Mouse (Mus musculus) thymus, adult 2 months (tissue): ENCODE measurements around the gene Cd300lf.

Experiments
- CTCF ChIP-seq: fragments of 200-500 bp; IDR thresholded peaks from 2 replicates; pipeline ENCODE4 v1.5.1; 2012; ENCODE audit warnings: mild to moderate bottlenecking, control low read depth, low read length, moderate library complexity, borderline replicate concordance; ENCODE audit not compliant: control insufficient read depth, poor library complexity, insufficient read depth; ENCODE audit errors: extremely low read depth
- POLR2A ChIP-seq: fragments of 200-500 bp; IDR thresholded peaks from 2 replicates; pipeline ENCODE4 v1.6.1; 2012; ENCODE audit warnings: mild to moderate bottlenecking, low read length, control low read depth, moderate library complexity; ENCODE audit not compliant: control insufficient read depth, poor library complexity, insufficient read depth; ENCODE audit errors: extremely low read depth

GRCm38 (mm10) chr11:115092140-115092539, 41.7 kb downstream of the Cd300lf start:
- no peak for TF ChIP-seq POLR2A
- TF ChIP-seq CTCF, result no peak
